Mouse (Mus musculus): Measurements from ENCODE around the gene Slc2a9.

DNA sequence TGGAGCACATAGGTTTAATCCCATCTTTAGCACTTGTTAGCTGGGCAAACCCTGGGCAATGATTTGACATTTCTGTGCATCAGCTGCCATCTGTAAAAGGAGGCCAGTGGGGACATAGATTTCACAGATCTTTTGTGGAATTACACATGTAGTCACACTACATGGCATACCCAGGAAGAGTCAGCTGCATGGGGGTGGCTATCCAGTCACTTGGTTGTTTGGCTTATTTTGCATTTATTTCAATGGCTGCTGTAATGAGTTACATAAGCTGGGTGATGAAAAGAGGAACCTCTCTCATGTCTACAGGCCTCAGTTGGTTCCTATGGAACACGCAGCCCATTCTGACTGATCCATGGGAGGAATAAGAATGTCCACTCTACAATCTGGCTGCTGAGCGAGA, 143.2 kb downstream of the Slc2a9 start:
- TF ChIP-seq CTCF (IDR thresholded peaks at IDR 0.05; ENCODE audit: extremely low read depth, insufficient read length, insufficient replicate concordance, low read depth, low read length) (no peak), POLR2A (IDR thresholded peaks at IDR 0.05; ENCODE audit: low read depth, low read length) (no peak)
